Mouse (Mus musculus) limb, embryonic 11.5 days (tissue): ENCODE measurements around the gene Pcmt1. TPM values are rescaled to one million over a fixed set of nuclear protein-coding genes. Genes with fewer than 3 reads are reported as not detected.

ENCODE experiments used
- ATAC-seq: fragments of 200-750 bp; cut with Nextera tagmentation; 2 replicates; pipeline ENCODE4 v1.8.0; 2017; ENCODE audit warnings: low read depth; ENCODE audit not compliant: insufficient number of reproducible peaks, low FRiP score, low TSS enrichment
- DNase-seq: peaks from one replicate; pipeline ENCODE4 v3.0.0-alpha.2; 2015; ENCODE audit warnings: low spot score
- H3K27ac ChIP-seq: fragments of 300-500 bp; sonication (generic); replicated peaks from 2 replicates; pipeline ENCODE4 v1.5.1; 2014; ENCODE audit warnings: low read depth, mild to moderate bottlenecking, low read length
- H3K27me3 ChIP-seq: fragments of 300-500 bp; sonication (generic); 2 replicates; pipeline ENCODE4 v1.6.1; 2014; ENCODE audit warnings: mild to moderate bottlenecking, low read length, mixed read lengths; ENCODE audit not compliant: control insufficient read depth, insufficient read depth
- H3K36me3 ChIP-seq: fragments of 300-500 bp; sonication (generic); 2 replicates; pipeline ENCODE4 v1.6.1; 2014; ENCODE audit warnings: mild to moderate bottlenecking, low read length, moderate library complexity, mixed read lengths; ENCODE audit not compliant: control insufficient read depth, insufficient read depth
- H3K4me1 ChIP-seq: fragments of 300-500 bp; sonication (generic); 2 replicates; pipeline ENCODE4 v1.6.1; 2014; ENCODE audit warnings: low read length, mixed read lengths; ENCODE audit not compliant: control insufficient read depth, insufficient read depth
- H3K4me2 ChIP-seq: fragments of 300-500 bp; sonication (generic); 2 replicates; pipeline ENCODE4 v1.6.1; 2014; ENCODE audit warnings: low read depth, mild to moderate bottlenecking, moderate library complexity; ENCODE audit not compliant: severe bottlenecking
- H3K4me3 ChIP-seq: fragments of 300-500 bp; sonication (generic); 2 replicates; pipeline ENCODE4 v1.5.1; 2014; ENCODE audit warnings: low read depth, low read length
- H3K9ac ChIP-seq: fragments of 300-500 bp; sonication (generic); 2 replicates; pipeline ENCODE4 v1.6.1; 2014; ENCODE audit warnings: mild to moderate bottlenecking, low read length
- H3K9me3 ChIP-seq: fragments of 300-500 bp; sonication (generic); 2 replicates; pipeline ENCODE4 v1.6.1; 2016; ENCODE audit warnings: low read length; ENCODE audit not compliant: control insufficient read depth
- WGBS: fragments of 180-500 bp; shearing (Covaris S2); extraction: QIAGEN DNeasy Blood & Tissue Kit; methylation state at CpG from one replicate; pipeline ENCODE4 v1.1.7; 2014; 5-methylcytosine and 5-hydroxymethylcytosine counted together
- polyA plus RNA-seq: library from polyadenylated mRNA; unstranded; fragments of >200 nt; fragmentation: Nextera tagmentation; extraction: Ambion mirVana; gene quantifications from 2 replicates; pipeline ENCODE4 v1.2.1, GENCODE M21; 2014

The Pcmt1 gene
- 117 and 120 TPM in 2 replicates for polyA plus RNA-seq

- peak within 1 kb of the TSS; percentile 98 for H3K9ac ChIP-seq
- no peaks in the 10 kb centered on the region for H3K27me3 ChIP-seq
- DNase-seq (peak; percentile 94), ATAC-seq (peak; percentile 87)
- H3K4me1 ChIP-seq = peaks cover 6% of the 10 kb centered on the region; the same call in 1 of the 2 replicates
- H3K4me2 ChIP-seq = peak within 1 kb of the TSS; percentile 77
- H3K27ac ChIP-seq = peak within 1 kb of the TSS; percentile 93
- under 1% methylated on average over 62 of the region's 65 CpGs for WGBS
- no peaks in the 10 kb centered on the region for H3K9me3 ChIP-seq
- H3K36me3 ChIP-seq = peaks cover 13% of the 10 kb centered on the region; the same call in 1 of the 2 replicates
- peak within 1 kb of the TSS; percentile 90 for H3K4me3 ChIP-seq
Observed at GRCm38 (mm10) chr10:7680731-7681301, at the start of gene Pcmt1, which contains the start of gene Lats1. Gene Pcmt1 (minus strand): TSS chr10:7681136. Gene Lats1 (plus strand): TSS chr10:7681214.

GRCm38 (mm10) chr10:7727011-7727410 is 46.1 kb upstream of the Pcmt1 start:
- Histone ChIP-seq H3K9ac (no peak overlapping the region), H3K27ac (no peak overlapping the region)

GRCm38 (mm10) chr10:7726501-7726812 is 45.5 kb upstream of the Pcmt1 start:
- Histone ChIP-seq H3K9me3 (no peaks in the 10 kb centered on the region), H3K4me3 (peak overlapping the region; percentile 69), H3K9ac (peak overlapping the region; percentile 72), H3K4me2 (peak overlapping the region; percentile 67), H3K36me3 (no peaks in the 10 kb centered on the region), H3K4me1 (no peaks in the 10 kb centered on the region), H3K27ac (no peak overlapping the region), H3K27me3 (no peaks in the 10 kb centered on the region)
- ATAC-seq (no peak), DNase-seq (no peak)
- 0% methylated on average over 8 of the region's 8 CpGs for WGBS

More at GRCm38 (mm10) chr10:7727011-7727410, 46.1 kb upstream of the Pcmt1 start:
- Histone ChIP-seq H3K4me2 (peak overlapping the region; percentile 67), H3K9me3 (no peaks in the 10 kb centered on the region), H3K27me3 (no peaks in the 10 kb centered on the region), H3K36me3 (no peaks in the 10 kb centered on the region), H3K4me3 (peak overlapping the region; percentile 69), H3K4me1 (no peaks in the 10 kb centered on the region)
- WGBS = 13% methylated on average over 3 of the region's 3 CpGs
- DNase-seq (no peak), ATAC-seq (no peak)

DNA sequence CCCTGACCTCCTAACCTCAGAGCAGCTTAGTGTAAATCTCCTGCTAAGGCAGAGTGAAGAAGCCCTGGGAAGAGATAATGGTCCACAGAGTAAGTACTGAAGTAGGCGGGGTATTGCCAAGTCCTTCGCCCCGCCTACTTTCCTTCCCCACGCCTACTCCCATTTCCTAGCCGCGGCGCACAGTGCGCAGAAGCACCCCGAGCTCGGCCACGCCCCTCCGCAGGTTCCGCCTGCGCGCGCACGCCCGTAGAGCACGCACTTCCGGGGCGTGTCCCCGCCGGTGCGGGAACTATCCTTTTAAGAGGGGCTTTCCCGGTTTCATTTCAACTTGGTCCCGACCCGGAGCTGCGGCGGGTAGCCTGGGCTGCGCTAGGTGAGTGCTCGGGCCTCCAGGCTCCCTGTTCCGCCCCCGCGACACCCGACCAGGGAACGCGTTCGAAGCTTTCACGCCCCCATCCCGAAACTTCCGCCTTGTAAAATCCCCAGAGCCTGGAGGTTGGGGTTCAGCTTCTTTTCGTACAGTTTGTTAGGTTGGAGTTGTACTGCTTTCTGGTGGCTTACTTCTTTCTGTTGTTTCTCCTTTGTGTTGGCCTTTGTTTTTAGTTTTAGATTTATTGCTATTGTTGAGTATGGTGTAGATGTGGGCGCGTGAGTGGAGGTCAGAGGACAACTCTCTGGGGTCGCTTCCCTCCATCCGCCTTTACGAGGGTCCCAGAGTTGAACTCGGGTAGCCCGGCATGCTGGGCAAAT is 45.0 kb upstream of the Pcmt1 start, which contains the start of gene Katna1:
Gene Katna1, plus strand, starts transcription at position 250 of the 750 bp plus-strand sequence.
- peak; percentile 96 for DNase-seq
- peak within 1 kb of the TSS; percentile 67 for H3K4me2 ChIP-seq
- no peaks in the 10 kb centered on the region for H3K4me1 ChIP-seq
- peak; percentile 96 for ATAC-seq
- peak within 1 kb of the TSS; percentile 69 for H3K4me3 ChIP-seq
- no peaks in the 10 kb centered on the region for H3K9me3 ChIP-seq
- H3K36me3 ChIP-seq = no peaks in the 10 kb centered on the region
- peak within 1 kb of the TSS; percentile 72 for H3K9ac ChIP-seq
- no peaks in the 10 kb centered on the region for H3K27me3 ChIP-seq
- H3K27ac ChIP-seq = no peak within 1 kb of the TSS
- under 1% methylated on average over 49 of the region's 49 CpGs for WGBS

DNA sequence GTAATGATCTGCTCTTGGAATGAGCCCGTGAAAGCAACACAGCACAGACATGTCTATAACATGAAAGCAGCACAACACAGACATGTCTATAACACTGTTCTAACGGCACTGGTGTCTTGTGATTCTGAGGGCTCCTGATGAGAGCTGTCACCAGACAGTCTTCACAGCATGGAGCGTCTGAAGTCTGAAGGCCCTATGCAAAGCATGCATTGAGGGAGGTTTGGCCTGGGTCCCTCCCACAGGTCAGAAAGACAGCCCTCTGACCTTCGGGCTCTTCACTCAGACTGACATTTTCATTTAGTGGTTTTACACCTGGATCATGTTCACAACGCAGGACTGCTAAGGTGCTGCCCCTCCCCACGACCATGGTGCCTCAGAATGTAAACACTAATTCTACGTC is 34.1 kb upstream of the Pcmt1 start:
- peaks cover 20% of the 10 kb centered on the region; the same call in 1 of the 2 replicates for H3K36me3 ChIP-seq
- H3K27me3 ChIP-seq = no peaks in the 10 kb centered on the region
- no peak overlapping the region for H3K27ac ChIP-seq
- no peak for ATAC-seq
- H3K4me2 ChIP-seq = no peak overlapping the region
- no peak overlapping the region for H3K9ac ChIP-seq
- WGBS = 75% methylated on average over 7 of the region's 7 CpGs
- no peaks in the 10 kb centered on the region for H3K4me1 ChIP-seq
- no peaks in the 10 kb centered on the region for H3K9me3 ChIP-seq
- H3K4me3 ChIP-seq = no peak overlapping the region
- no peak for DNase-seq

DNA sequence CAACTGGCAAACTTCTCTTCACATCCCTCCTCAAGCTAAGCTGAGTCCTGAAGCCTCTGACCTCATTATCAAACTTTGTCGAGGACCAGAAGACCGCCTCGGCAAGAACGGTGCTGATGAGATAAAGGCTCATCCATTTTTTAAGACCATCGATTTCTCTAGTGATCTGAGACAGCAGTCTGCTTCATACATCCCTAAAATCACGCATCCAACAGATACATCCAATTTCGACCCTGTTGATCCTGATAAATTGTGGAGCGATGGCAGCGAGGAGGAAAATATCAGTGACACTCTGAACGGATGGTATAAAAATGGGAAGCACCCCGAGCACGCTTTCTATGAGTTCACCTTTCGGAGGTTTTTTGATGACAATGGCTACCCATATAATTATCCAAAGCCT is 31.6 kb upstream of the Pcmt1 start:
- Histone ChIP-seq H3K9ac (no peak overlapping the region), H3K4me3 (no peak overlapping the region), H3K27me3 (no peaks in the 10 kb centered on the region), H3K9me3 (no peaks in the 10 kb centered on the region), H3K4me1 (no peaks in the 10 kb centered on the region), H3K36me3 (peaks cover 20% of the 10 kb centered on the region; the same call in 1 of the 2 replicates), H3K27ac (no peak overlapping the region), H3K4me2 (no peak overlapping the region)
- WGBS = 93% methylated on average over 13 of the region's 13 CpGs
- ATAC-seq = no peak
- no peak for DNase-seq

DNA sequence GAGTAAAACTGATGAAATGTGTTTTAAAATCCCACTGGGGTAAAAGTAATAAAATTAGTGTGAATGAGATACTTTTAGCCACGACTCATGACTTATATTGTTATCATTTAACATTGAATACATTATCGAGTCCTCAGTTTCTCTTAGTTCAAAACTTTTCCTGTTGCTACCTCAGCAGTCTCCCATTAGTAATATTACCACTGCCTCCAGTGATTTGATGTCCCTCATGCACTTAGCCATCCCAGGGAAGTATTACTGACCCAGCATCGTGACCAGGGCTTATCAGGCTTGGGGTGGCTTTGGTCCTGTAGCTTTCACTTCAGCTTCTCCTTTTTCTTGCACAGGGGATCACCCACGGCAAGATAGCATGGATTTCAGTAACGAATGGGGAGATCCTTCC is 29.2 kb upstream of the Pcmt1 start:
- ATAC-seq = no peak
- Histone ChIP-seq H3K4me1 (no peaks in the 10 kb centered on the region), H3K36me3 (peaks cover 23% of the 10 kb centered on the region; the same call in 1 of the 2 replicates), H3K4me3 (no peak overlapping the region), H3K27me3 (no peaks in the 10 kb centered on the region), H3K4me2 (no peak overlapping the region), H3K9ac (no peak overlapping the region), H3K27ac (no peak overlapping the region), H3K9me3 (no peaks in the 10 kb centered on the region)
- WGBS = 89% methylated on average over 5 of the region's 5 CpGs
- no peak for DNase-seq

GRCm38 (mm10) chr10:7702586-7702985 is 21.6 kb upstream of the Pcmt1 start:
- Histone ChIP-seq H3K27me3 (no peaks in the 10 kb centered on the region), H3K9ac (no peak overlapping the region), H3K27ac (no peak overlapping the region), H3K9me3 (no peaks in the 10 kb centered on the region), H3K4me3 (no peak overlapping the region), H3K4me2 (no peak overlapping the region), H3K36me3 (peaks cover 22% of the 10 kb centered on the region), H3K4me1 (no peaks in the 10 kb centered on the region)
- WGBS = 94% methylated on average over 6 of the region's 6 CpGs
- ATAC-seq = no peak
- DNase-seq = no peak
